Mouse (Mus musculus) frontal cortex, adult (tissue): ENCODE data around the gene Bicra.

ENCODE experiments used
- ATAC-seq: cut with Nextera tagmentation; 2 replicates; pipeline ENCODE4 v1.9.2; 2017; ENCODE audit warnings: mild to moderate bottlenecking, moderate library complexity, mixed read lengths; ENCODE audit not compliant: low TSS enrichment

Bicra gene

DNA sequence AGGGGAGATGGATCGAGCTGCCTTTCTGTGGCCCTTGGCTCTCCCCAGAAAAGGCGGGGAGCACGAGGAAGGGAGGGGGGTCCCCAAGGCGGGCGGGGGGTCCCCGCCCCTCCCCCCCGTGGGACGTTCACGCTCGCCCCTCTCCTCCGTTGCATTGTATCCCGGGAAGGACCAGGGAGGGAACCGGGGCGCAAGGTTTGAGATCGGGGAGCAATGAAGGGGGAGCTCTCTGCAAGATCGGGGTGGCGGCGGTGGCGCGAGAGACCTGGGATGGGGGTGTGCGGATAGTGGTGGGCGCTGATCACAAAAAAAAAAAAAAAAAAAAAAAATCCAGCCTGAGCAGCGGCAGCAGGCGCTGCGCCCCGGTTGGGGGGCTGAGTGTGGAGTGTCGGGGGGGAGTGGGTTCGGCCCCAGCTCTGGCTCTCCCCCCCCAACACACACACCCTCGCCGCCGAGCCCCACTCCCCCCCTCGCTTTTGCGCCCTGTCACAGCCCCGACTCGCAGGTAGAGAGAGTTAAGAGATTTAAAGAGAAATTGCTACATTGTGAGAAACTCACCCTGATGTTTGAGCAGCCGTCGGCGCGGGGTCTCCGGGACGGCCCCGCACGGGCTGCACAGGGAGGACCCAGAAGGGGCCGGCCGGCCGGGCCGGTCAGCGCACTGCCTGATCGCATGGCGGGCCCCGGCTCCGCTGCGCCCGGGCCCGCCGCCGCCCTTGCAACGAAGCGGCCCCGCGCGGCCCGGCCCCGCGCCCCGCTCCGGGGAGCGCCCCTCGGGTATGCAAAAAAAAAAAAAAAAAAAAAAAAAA is at the start of gene Bicra:
Bicra (minus strand) TSS at position 584 of the 809 bp plus-strand sequence.
- peak; percentile 15; the same call in 1 of the 2 replicates for ATAC-seq

GRCm38 (mm10) chr7:16094592-16094991 is 46.9 kb upstream of the Bicra start:
- no peak for ATAC-seq

DNA sequence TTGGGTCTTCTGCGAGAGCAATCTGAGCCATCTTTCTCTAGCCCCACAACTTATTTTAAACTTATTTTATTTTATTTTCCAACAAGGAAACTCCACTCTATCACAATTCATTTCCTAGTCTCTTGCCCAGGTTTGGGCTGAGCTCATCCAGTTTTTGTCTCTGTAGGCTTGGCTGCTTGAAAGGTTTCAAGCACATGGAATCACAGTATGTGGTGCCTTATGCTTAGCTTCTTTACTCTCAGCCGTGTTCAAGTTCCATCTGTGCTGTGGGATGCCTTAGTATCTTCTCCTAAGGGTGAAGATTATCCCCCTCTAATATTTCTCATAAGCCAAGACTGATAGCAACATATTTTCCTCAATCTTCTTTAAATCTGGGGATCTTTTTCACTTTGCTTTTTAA is 39.9 kb upstream of the Bicra start:
- ATAC-seq = no peak

- no peak for ATAC-seq
These were observed 35.6 kb upstream of the Bicra start for GRCm38 (mm10) chr7:16083361-16083760.

DNA sequence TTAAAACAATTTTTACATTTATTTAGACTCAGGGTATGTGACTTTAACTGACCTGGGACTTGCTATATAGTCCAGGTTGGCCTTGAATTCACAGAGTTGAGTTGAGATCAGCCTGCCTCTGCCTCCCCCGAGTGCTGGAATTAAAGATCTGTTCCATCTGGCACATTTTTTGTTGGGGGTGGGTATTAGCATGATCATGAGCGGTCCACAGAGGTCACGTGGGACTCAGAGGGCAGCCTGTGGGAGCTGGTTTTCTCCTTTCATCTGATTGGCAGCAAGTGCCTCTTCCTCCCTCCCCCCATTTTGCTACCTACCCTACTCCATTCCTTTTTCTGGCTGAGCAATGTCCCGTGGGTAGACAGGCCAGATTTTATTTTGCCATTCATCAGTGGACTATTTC is 32.9 kb upstream of the Bicra start:
- no peak for ATAC-seq

DNA sequence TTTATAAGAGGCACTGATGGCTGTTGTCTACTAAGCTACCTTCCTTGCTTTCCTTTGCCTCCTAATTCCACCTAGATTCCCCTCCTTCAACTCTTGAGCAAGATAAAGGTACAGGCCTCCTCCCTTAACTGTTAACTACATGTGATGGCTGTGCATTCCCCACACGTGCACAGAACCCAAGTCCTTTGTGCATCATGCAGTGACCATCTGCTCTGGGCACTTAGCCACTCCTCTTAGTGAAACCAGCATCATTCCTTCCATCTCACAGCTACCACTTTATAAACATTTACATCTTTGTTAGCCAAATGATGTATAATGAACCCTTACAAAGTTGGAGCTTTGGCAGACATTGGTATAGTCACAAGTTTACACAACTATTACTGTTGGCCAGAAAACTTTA is 32.2 kb upstream of the Bicra start:
- no peak for ATAC-seq

GRCm38 (mm10) chr7:16071906-16072305 is 24.2 kb upstream of the Bicra start:
- ATAC-seq = no peak

DNA sequence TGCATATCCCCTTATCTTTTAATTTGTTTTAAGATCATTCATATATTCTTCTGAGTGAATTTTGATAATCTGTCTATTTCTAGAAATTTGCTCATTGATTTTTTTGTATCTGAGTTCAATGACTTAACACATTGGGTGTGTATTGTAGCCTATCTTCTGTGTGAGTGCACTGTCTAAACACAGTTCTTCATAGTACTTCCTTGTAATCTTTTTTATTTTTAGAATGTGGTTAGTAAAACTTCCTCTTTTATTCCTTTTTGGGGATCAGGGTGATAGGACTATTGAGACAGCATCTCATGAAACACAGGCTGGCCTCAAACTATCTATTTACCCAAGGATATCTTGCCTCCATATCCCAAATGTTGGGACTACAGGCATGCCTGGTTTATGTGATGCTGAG is 23.1 kb upstream of the Bicra start:
- ATAC-seq = no peak

DNA sequence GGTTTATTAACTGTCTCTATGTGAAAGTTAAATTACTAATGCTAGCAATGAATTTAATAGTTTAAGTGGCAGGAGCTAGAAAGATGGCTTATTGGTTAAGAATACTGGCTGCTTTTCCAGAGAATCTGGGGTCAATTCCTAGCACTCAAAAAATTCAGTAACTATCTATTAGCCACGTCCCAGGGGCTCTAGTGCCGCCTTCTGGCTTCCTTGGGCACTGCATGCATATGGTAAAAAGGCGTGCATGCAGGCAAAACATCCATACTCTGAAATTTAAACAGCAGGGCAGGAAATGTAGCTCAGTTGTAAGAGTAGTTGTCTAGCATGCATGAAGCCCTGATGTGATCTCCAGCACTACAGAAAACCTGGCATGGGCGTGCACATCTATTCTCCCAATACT is 15.8 kb upstream of the Bicra start:
- no peak for ATAC-seq

GRCm38 (mm10) chr7:16062099-16062420 is 14.3 kb upstream of the Bicra start:
- no peak for ATAC-seq

DNA sequence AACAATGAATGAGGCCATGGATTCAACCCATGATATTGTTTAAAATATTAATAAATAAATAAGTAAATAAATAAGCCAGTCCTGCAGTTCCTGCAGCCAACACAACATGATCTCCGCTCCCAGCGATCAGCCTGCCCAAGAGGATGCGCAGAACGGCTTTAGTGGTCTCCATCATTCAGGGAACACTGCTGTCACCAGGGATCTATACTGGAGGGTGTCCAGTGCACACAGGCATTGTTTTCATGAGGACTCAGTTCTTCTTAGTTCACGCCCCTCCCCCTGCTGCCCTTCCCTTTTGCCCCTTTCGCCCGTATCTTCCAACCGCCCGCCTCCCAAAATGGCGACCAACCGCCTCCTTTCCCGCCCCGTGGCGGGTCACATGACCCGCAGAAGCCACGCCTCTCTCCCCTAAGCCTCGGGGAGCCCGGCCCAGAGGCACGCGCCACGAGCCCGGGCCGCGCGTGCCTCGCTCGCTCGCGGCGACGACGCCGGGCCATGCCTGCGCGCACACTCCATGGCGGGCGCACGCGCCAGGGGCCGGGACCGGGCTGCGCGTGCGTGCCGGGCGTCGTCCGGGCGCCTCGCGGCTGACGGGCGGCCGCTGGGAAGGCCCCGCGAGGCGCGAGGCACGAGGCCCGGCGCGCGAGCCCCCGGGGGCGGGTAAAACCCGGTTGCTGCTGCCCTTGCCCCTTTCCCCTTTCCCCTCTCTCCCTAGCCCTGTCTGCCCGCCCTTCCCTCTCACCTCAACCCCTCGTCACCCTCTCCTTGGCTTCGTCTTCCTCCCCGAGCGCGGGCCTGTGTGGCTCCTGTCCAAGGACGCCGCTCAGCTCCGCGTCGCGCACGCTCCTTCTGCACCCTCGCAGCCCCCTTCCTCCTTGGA is 13.7 kb upstream of the Bicra start, which contains the start of gene Zfp541:
Zfp541 (plus strand) TSS at position 596 of the 880 bp plus-strand sequence.
- no peak for ATAC-seq

- ATAC-seq = no peak
These were observed 9.4 kb upstream of the Bicra start for GRCm38 (mm10) chr7:16057136-16057534.

DNA sequence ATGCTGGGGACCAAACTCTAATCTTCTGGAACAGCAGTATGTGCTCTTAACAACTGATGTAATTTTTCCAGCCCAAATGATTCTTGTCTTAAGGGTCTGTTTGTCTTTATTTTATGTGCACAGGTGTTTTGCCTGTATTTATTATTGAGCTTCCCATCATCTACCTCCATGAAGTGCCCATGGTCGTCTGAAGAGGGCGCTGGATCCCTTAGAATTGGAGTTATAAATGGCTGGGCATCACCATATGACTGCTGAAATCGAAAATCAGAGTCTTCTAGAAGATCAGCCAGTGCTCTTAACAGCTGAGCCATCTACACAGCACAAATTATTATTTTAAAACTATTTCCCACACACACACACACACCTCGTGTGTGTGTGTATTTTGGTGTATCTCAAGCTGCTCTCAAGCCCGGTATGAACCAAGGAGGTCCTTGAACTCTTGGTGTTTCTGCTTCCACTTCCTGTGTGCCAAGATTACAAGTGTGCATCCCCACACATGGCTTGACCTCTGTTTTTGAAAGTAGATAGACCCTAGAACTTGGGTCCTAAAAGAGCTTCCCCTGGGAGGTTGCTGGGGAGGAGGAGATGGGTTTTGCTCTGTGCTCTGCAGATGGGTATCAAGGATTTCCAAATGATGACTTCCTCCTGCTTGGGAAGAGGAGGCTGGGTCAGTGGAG is 8.9 kb upstream of the Bicra start:
- ATAC-seq = no peak

DNA sequence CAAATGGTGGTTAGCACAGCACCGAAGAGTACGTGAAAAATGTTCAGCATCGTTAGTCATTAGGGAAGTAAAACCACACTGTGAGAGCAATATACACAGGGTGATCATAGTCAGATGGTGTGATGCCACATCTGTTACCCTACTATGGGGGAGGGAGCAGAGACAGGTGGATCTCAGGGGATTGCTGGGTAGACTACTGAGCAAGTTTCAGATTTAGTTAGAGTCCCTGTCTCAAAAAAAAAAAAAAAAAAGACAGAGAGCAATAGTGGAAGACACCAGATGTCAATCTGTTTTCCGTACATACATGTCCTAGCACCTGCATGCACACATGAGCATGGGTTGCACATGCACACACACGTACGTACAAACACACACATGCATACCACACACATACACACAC is 7.9 kb upstream of the Bicra start:
- ATAC-seq = no peak

GRCm38 (mm10) chr7:16054966-16055365 is 7.2 kb upstream of the Bicra start:
- no peak for ATAC-seq

GRCm38 (mm10) chr7:16053105-16053504 is 5.4 kb upstream of the Bicra start:
- no peak for ATAC-seq

DNA sequence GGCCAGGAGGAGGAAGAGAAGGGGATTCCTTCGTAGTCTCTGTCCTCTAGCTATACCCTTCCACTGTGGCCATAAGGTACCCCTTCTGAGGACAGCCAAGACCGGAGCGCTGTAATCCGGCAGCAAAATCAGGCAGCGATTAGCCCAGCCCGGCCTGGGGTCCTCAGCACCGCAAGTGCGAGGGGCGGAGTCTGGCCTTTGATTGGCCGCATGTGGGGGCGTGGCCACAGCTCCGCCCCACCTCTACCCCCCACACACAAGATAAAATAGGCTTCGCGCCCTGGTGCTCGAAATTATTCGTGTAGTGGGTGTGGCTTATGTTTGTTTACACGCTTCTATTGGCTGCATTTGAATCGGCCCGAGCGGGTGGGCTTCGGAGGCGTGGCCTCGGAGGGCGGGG is 5.0 kb upstream of the Bicra start:
- ATAC-seq = peak; percentile 50

DNA sequence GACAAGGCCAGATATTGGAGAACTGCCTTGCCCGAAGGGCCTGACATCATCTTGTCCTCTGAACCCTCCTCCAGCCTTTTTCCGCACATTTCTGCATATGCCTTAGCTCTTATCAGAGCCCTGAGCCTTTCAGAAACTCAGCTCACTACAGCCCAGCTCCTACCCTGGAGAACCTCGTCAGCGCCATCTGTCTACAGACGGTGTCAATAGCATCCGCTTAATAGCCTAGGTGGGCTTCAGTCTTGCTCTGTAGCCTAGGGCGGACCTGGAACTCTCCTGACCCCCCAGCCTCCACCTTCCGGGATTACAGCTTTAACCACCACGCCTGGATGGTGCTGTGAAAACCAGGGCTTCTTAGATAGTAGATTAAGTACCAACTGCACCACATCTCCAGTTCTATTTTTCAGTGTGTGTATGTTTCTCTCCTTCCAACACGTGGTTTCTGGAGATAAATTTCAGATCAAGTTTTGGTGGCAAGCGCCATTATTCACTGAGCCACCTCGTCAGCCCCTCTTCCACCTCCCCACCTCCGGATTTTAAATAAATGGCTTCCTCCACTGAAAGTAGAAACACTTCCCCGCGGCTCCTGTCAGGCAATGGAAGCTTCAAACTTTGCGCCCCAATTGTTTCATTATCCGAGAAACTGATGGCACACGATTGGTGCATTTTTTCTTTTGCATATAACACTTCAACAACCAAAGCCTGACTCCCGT is 4.3 kb upstream of the Bicra start:
- 0 out of 2 replicates have a peak, but pooled peaks have one; percentile 31 for ATAC-seq

- no peak for ATAC-seq
These were observed 2.9 kb upstream of the Bicra start for GRCm38 (mm10) chr7:16050600-16050999.

GRCm38 (mm10) chr7:16049576-16049915 is 1.8 kb upstream of the Bicra start:
- ATAC-seq = no peak

- ATAC-seq = peak; percentile 4; the same call in 1 of the 2 replicates
These were observed 1.2 kb upstream of the Bicra start for GRCm38 (mm10) chr7:16048675-16049575.
